1 mouse cellular context compared by ENCODE assay signal in genomic region chr15:89211716-89212461, GRCm38 (mm10).
TF ChIP-seq lines count a peak whose summit lies in the region.

No protein-coding gene starts in this region.

TF ChIP-seq in CH12.LX, 34 proteins besides CTCF, POLR2A, EP300 and RAD21:
- TF ChIP-seq SIN3A (IDR thresholded peaks at IDR 0.05; ENCODE audit: low read length) = peak; percentile 49; the same call in 1 of the 2 replicates
- peak; percentile 50; the same call in 1 of the 2 replicates for TF ChIP-seq MXI1 (IDR thresholded peaks at IDR 0.05; ENCODE audit: low read depth, low read length)
- no peak for TF ChIP-seq TCF12 (IDR thresholded peaks at IDR 0.05; ENCODE audit: low read depth, low read length)
- no peak for TF ChIP-seq UBTF (IDR thresholded peaks at IDR 0.05; ENCODE audit: low read depth, low read length)
- no peak for TF ChIP-seq CHD1 (IDR thresholded peaks at IDR 0.05; ENCODE audit: low read depth, low read length)
- no peak for TF ChIP-seq IRF4 (IDR thresholded peaks at IDR 0.05; ENCODE audit: low read depth, low read length)
